Mouse (Mus musculus): Measurements from ENCODE around the gene Pdzd3. TPM values are rescaled to one million over a fixed set of nuclear protein-coding genes. Genes with fewer than 3 reads are reported as not detected.
"Not testable (repeated sequence)": the region's sequence is repeated elsewhere in the genome, so short reads cannot be mapped to it uniquely, and the experiment has no call there.

The Pdzd3 gene
- 0.03 TPM for polyA plus RNA-seq (2021)

DNA sequence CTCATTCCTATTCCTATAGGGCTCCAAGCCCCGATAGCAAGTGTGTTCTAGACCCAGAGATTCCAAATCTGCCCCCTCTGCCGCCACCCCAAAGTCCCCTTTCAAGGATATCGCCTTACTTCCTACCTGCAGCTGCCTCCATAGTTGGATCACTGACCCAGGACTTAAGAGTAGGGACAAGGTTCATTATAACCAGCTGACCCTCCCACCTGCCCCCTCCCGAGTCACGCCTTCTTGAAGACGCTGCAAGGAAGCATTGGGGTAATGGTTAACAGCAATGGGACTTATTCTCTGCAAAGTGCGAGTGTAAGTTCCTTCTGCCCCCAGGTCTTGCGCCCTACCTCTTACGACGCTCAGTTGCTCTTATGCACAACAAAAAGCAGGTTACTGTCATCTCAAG lies at the start of gene Pdzd3:
TSS of gene Pdzd3 (minus strand) at position 158 of the 400 bp plus-strand sequence.
- no peak for TF ChIP-seq CTCF (IDR thresholded peaks at IDR 0.05)
- peaks cover 24% of the 10 kb centered on the region for H3K27me3 ChIP-seq
- CTCF ChIA-PET = interaction anchor here (1.0 kb wide), 1 partner anchor 11 kb away, joined by 3 read pairs; the partner anchor contains the start of gene Ccdc153
- ATAC-seq (no peak), DNase-seq (ENCODE audit: low read depth, low spot score) (no peak)
- POLR2A ChIA-PET = no interaction called here
- in situ Hi-C loops (cut with MboI; ENCODE audit: low pct_unique_long_range_greater_than_20kb) = loop anchor here (10.0 kb wide), 1 partner anchor 267 kb away; no protein-coding TSS in a partner anchor

DNA sequence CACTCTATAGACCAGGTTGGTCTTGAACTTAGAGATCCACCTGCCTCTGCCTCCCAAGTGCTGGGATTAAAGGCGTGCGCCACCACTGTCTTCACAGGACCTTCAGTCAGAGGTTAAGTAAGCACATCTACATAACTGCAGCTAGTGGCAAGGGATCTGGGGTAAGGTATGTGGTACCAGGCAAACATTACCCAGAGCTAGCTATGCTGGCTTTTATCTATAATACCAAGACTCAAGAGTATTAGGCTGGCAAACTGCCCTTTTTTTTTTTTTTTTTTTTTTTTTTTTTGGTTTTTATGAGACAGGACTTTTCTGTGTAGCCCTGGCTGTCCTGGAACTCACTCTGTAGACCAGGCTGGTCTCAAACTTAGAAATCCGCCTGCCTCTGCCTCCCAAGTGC lies 48.7 kb upstream of the Pdzd3 start:
- CTCF ChIA-PET = interaction anchor here (1.4 kb wide), 1 partner anchor 8 kb away, joined by 5 read pairs; no protein-coding TSS in a partner anchor
- ATAC-seq; H3K27me3 ChIP-seq; in situ Hi-C loops (cut with MboI; ENCODE audit: low pct_unique_long_range_greater_than_20kb); DNase-seq (ENCODE audit: low read depth, low spot score): not testable (repeated sequence)
- POLR2A ChIA-PET = interaction anchor here (1.1 kb wide), 1 partner anchor 22 kb away, joined by 6 read pairs; no protein-coding TSS in a partner anchor

DNA sequence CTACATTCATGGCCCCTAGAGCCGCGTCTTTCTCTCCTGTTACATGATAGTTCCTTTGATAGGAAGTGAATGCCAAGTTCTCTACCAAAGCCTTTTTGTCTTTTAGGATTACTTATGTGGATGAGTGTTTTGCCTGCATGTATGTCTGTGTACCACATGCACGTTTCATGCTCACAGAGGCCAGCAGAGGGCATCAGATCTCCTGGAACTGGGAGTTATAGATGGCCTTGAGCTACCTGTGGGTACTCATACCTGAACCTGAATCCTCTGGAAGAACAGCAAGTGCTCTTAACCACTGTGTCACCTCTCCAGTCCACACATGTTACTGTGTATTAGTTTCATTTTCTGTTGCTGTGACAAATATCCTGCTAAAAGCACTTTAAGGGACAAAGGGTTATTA lies 41.2 kb upstream of the Pdzd3 start:
- in situ Hi-C loops (cut with MboI; ENCODE audit: low pct_unique_long_range_greater_than_20kb) = no loop called here
- CTCF ChIA-PET = interaction anchor here (0.6 to 1.6 kb wide), 4 partner anchors 8 to 14 kb away, joined by 3 to 6 read pairs (median 5); partner anchors contain the start of gene Hinfp

DNA sequence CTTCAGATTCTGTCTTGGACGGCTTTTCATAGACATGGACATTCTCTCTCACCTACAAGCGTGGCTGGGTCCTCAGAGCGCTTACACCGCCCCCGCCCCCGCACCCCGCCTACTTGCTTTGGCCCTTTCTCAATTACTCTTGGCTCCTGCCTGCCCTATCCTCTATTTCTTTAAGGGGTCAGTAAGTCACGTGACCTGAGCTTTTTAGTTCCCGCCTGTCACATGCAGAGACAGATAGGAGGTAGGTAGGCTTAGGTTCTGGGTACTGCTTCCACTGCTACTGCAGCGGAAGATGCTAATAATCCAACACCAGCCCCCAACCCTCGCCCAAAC lies 37.7 kb upstream of the Pdzd3 start:
- ATAC-seq = no peak
- ChIA-PET CTCF (no interaction called here), POLR2A (no interaction called here)
- no peak for DNase-seq (ENCODE audit: low read depth, low spot score)
- H3K27me3 ChIP-seq = no peaks in the 10 kb centered on the region
- in situ Hi-C loops (cut with MboI; ENCODE audit: low pct_unique_long_range_greater_than_20kb) = no loop called here
- TF ChIP-seq CTCF (IDR thresholded peaks at IDR 0.05) = no peak

More for the DNA sequence above, 41.2 kb upstream of the Pdzd3 start:
- no peak for TF ChIP-seq CTCF (IDR thresholded peaks at IDR 0.05)
- DNase-seq (ENCODE audit: low read depth, low spot score) (no peak), ATAC-seq (no peak)
- no peaks in the 10 kb centered on the region for H3K27me3 ChIP-seq
- POLR2A ChIA-PET = no interaction called here

DNA sequence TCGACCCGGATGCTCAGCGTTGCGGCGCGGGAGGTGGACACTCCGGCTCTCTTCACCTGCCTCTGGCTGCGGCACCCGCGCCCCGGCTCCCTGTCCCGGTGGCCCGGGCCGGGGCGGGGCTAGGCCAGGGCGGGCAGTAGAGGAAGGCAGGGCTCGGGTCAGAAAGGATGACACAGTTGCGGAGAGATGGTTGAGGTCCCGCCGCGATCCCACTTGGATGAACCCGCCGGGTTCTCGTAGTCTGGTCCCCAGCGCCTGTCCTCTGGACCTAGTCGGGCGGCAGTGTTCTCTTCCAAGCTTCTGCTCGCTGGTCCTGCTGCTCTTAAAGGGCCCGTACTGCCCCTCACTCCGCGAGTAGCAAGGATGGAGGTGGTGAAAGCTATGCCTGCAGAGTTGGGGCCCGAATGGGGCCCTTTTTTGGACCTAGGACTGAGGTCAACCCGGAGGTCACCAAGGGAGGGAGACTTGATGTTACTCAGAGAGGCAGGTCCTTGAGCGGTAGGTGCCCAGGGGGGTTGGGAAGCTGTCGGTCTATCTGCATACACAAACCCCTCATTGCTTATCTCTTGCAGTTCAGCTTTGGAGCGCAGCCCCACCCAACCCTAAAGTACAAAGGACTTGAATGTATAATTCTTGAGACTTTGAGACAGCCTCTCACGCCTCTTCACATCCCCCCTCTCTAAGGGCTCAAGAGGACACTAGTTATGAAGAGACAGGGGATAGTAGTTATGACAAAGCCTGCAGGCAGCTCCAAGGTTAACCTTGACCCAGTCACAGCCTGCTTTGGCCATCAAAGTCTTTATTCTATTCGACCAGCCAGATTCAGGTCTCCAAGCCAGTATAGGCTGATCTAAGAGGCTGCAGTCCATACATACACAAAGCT lies 37.0 kb upstream of the Pdzd3 start, which contains the start of gene Abcg4:
TSS of gene Abcg4 (minus strand) at position 540 of the 883 bp plus-strand sequence.
- DNase-seq (ENCODE audit: low read depth, low spot score) = no peak
- TF ChIP-seq CTCF (IDR thresholded peaks at IDR 0.05) = no peak
- ChIA-PET CTCF (no interaction called here), POLR2A (no interaction called here)
- ATAC-seq = no peak
- in situ Hi-C loops (cut with MboI; ENCODE audit: low pct_unique_long_range_greater_than_20kb) = no loop called here
- no peaks in the 10 kb centered on the region for H3K27me3 ChIP-seq

DNA sequence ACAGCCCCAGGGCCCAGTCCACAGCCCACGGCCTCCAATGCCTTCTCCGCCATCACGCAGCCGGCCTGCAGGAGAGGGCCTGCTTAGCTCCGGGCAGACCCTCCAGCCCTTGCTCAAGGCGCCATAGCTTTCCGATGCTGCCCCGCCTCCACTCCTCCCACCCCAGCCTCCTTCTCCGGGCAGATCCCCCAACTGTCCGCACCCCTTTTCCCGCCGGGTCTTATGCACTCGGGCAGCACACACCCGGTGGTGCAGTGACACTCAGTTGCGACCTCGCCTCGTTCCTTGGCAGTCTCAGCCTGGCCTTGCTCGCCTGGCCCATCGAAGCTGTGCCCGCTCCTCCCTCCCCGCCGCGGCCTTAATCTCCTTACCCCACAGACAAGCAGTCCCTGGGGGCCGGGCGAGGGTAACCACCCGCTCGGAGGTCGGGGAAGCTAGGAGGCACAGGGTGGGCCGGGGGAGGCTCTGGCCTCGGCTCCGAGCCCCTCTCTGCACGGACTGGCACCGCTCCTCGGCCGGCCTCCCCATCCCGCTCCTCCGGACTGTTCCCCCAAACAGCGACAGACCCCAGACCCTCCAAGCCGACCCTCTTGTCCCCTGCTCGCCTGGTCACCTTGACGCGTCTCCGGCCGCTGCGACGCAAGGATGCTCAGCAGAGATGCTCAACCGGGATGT lies 36.3 kb upstream of the Pdzd3 start:
- ATAC-seq (no peak), DNase-seq (ENCODE audit: low read depth, low spot score) (no peak)
- TF ChIP-seq CTCF (IDR thresholded peaks at IDR 0.05) = no peak
- no peaks in the 10 kb centered on the region for H3K27me3 ChIP-seq
- POLR2A ChIA-PET = interaction anchor here (0.7 kb wide), 2 partner anchors 9 to 11 kb away, joined by 3 to 6 read pairs; no protein-coding TSS in a partner anchor
- in situ Hi-C loops (cut with MboI; ENCODE audit: low pct_unique_long_range_greater_than_20kb) = no loop called here
- CTCF ChIA-PET = no interaction called here

DNA sequence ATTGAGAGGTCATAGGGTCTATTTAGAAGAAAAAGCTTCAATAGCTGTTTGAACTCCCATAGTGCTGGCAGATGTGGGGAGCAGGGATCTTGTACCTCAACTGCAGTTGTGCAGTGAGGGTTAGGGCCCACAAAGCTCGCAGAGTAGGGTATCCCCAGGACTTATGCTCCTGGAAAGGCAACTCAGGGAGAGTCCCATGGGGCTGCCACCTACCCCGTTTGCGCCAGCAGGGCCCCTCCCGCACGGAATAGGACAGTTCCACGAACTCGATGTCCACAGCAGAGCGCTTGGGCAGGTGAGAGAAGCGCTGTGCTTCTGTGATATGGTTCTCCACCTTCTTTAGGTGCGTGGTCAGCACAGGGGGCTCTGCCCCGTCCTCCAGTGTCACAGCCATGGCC lies 35.7 kb upstream of the Pdzd3 start:
- DNase-seq (ENCODE audit: low read depth, low spot score) = no peak
- CTCF ChIA-PET = no interaction called here
- no peak for TF ChIP-seq CTCF (IDR thresholded peaks at IDR 0.05)
- no peak for ATAC-seq
- in situ Hi-C loops (cut with MboI; ENCODE audit: low pct_unique_long_range_greater_than_20kb) = no loop called here
- no peaks in the 10 kb centered on the region for H3K27me3 ChIP-seq
- POLR2A ChIA-PET = interaction anchor here (0.7 kb wide), 2 partner anchors 9 to 12 kb away, joined by 3 to 6 read pairs; no protein-coding TSS in a partner anchor

DNA sequence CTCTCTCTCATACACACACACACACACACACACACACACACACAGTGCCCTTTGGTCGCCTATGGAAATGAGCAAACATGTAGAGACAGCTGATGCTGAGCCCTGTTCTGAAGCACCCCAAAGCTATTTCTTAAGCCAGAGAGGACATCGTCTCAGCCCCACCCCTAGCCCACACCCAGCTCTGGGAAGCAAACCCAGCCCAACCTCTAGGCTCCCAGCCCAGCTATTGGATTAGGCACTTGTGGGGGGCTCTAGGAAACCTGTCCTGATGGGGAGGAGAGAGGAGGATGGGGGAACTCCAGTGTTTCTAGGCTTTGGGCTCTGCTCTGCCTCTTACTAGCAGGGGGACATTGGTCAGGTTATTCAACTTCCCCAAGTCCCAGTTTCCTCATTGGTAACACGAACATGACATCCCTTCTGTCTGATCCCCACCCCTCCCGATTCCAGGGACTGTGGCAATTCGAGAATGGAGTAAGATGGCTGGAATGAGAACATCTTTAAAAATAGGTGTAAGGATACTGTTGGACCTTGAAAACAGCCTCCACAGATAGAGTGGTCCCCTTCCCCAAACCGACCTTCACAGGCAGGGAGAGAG lies 35.1 kb upstream of the Pdzd3 start:
- no peaks in the 10 kb centered on the region for H3K27me3 ChIP-seq
- no peak for TF ChIP-seq CTCF (IDR thresholded peaks at IDR 0.05)
- in situ Hi-C loops (cut with MboI; ENCODE audit: low pct_unique_long_range_greater_than_20kb) = no loop called here
- DNase-seq (ENCODE audit: low read depth, low spot score) (no peak), ATAC-seq (no peak)
- POLR2A ChIA-PET = interaction anchor here (0.6 to 0.8 kb wide), 3 partner anchors 8 to 34 kb away, joined by 3 to 6 read pairs (median 4); no protein-coding TSS in a partner anchor
- CTCF ChIA-PET = interaction anchor here (1.3 kb wide), 1 partner anchor 19 kb away, joined by 3 read pairs; no protein-coding TSS in a partner anchor

DNA sequence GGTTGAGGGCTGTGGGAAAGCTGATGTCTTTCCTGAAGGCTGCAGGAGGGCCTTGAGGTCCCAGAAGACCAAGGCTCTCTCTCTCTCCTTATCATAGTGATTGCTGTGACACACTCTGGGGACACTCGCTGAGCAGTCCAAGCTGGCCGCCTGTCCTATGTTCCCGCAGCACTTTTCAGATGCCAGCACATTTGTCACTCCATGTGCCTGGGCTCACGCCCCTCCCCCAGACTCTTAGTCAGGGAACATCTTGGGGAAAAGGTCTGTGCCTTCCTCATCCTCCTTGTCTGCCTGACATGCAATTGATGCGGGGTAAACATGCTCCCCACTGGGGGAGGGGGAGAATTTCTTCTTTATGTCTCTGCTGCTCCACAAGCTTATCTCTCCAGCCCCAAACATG lies 31.9 kb upstream of the Pdzd3 start:
- in situ Hi-C loops (cut with MboI; ENCODE audit: low pct_unique_long_range_greater_than_20kb) = no loop called here
- POLR2A ChIA-PET = no interaction called here
- no peak for ATAC-seq
- no peaks in the 10 kb centered on the region for H3K27me3 ChIP-seq
- DNase-seq (ENCODE audit: low read depth, low spot score) = no peak
- no peak for TF ChIP-seq CTCF (IDR thresholded peaks at IDR 0.05)
- CTCF ChIA-PET = interaction anchor here (3.1 kb wide), 1 partner anchor 11 kb away, joined by 8 read pairs; no protein-coding TSS in a partner anchor

DNA sequence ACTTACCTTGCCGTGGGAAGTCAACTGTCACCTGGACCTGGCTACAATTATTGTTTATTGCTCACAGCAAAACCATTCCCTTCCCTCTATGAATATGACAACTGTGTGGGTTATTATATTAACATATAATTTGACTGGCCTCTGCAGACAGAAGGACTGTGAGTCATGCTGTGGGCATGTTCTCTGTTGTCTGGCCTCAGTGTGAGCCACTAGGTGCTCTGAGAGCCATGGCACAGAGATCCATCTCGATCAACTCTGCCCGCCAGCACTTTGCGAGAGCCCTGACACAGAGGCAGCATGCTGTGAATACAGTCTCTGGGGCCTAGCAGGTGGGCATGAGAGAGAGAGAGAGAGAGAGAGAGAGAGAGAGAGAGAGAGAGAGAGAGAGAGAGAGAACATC lies 18.7 kb upstream of the Pdzd3 start:
- DNase-seq (ENCODE audit: low read depth, low spot score) (no peak), ATAC-seq (no peak)
- TF ChIP-seq CTCF (IDR thresholded peaks at IDR 0.05) = no peak
- no peaks in the 10 kb centered on the region for H3K27me3 ChIP-seq
- ChIA-PET CTCF (interaction anchor here (1.6 kb wide), 1 partner anchor 36 kb away, joined by 5 read pairs; the partner anchor contains the start of gene Cbl), POLR2A (no interaction called here)
- in situ Hi-C loops (cut with MboI; ENCODE audit: low pct_unique_long_range_greater_than_20kb) = no loop called here

All from Patski (cell line).